Mouse (Mus musculus): Measurements from ENCODE around the gene C2cd4c.

DNA sequence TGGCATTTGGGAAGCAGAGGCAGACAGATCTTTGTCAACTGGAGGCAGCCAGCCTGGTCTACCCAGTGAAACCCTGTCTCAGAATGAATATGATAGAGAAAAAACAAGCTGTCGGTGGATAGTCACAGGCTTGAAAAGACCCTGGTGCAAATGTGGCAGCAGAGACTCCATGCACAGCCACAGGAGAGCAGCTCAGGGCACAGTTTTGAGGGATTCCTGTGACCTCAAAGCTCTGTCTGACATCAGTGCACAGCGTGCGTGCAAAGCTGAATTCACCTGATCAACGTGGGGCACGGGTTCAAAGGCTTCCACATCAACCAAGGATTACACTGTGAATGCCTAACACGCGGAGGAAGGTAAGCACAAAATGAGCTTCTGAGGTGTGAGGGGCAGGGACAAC lies 33.5 kb downstream of the C2cd4c start:
- TF ChIP-seq CTCF (conservative IDR thresholded peaks at IDR 0.05; ENCODE audit: low read length) (no peak), NANOG (IDR thresholded peaks at IDR 0.05; ENCODE audit: borderline replicate concordance, low read length) (no peak), POU5F1 (IDR thresholded peaks at IDR 0.05; ENCODE audit: borderline replicate concordance, low read length) (no peak)

Measured in E14TG2a.4 (cell line).